Mouse (Mus musculus): ENCODE data around the gene Fam19a1. TPM values are rescaled to one million over a fixed set of nuclear protein-coding genes. Genes with fewer than 3 reads are reported as not detected.
A peak's percentile ranks its signal among the peaks of the same experiment; 100 is the strongest.

Fam19a1 gene
- polyA plus RNA-seq, 1 experiment from 2014 or later, result 2.3 TPM

DNA sequence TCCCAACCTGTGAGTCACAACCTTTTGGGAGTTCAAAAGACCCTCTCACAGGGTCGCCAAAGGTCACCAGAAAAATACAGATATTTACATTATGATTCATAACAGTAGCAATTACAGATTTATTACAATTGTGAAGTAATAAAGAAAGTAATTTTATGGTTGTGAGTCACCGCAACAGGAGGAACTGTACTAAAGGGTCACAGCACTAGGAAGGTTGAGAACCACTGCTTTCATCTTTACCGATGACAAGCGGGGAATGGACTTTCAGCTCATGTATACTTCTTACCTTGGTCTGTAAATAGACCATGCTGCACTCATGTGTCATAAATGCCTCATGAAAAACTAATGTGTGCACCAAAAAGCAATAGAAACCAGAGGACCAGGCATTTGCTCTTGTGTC, 474.5 kb downstream of the Fam19a1 start:
- WGBS, result 88% methylated on average over 4 of the region's 4 CpGs
- Histone ChIP-seq H3K36me3 (ENCODE audit: insufficient read depth, low read length) (no peaks in the 10 kb centered on the region), H3K27ac (ENCODE audit: low read length) (no peak overlapping the region)

DNA sequence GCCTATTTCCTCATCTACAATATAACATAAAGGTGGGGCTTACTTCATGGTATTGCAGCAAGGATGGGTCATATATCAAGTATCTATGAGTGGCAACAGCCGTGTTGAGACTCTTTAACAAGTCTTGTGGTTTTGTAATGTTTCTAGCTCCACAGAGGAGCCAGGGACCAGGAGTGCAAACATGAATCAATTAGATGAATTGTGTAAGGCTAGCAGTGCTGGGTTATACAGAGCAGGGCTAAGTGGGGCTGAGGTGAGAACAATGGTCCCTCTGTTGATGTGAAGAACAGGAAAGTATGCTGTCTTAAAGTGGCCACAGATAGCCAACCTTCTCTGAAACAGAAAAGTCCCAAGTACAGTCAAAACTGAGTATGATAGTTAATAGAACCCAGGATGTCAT, 480.1 kb downstream of the Fam19a1 start:
- H3K27me3 ChIP-seq (replicated peaks; ENCODE audit: insufficient read depth, low read length), result no peaks in the 10 kb centered on the region
- H3K4me1 ChIP-seq (ENCODE audit: insufficient read depth, low read depth, low read length), result no peaks in the 10 kb centered on the region
- ATAC-seq, result peak; percentile 78
- 51% methylated on average over 1 of the region's 1 CpGs for WGBS
- H3K36me3 ChIP-seq (ENCODE audit: insufficient read depth, low read length), result no peaks in the 10 kb centered on the region
- H3K4me3 ChIP-seq (ENCODE audit: low read depth, low read length), result no peak overlapping the region
- H3K9ac ChIP-seq (replicated peaks; ENCODE audit: low read depth), result no peak overlapping the region
- no peak overlapping the region for H3K27ac ChIP-seq (ENCODE audit: low read length)
- H3K9me3 ChIP-seq (ENCODE audit: low read length), result no peaks in the 10 kb centered on the region
- H3K4me2 ChIP-seq (replicated peaks; ENCODE audit: low read depth, low read length), result no peak overlapping the region
- TF ChIP-seq EP300 (IDR thresholded peaks at IDR 0.05) (0 out of 2 replicates have a peak, but pooled peaks have one; percentile 29), CTCF (IDR thresholded peaks at IDR 0.05) (no peak)
- DNase-seq (ENCODE audit: low spot score), result peak; percentile 36

More for the DNA sequence above, 474.5 kb downstream of the Fam19a1 start:
- H3K4me2 ChIP-seq (replicated peaks; ENCODE audit: low read depth, low read length), result no peak overlapping the region
- no peaks in the 10 kb centered on the region for H3K9me3 ChIP-seq (ENCODE audit: low read length)
- no peak overlapping the region for H3K4me3 ChIP-seq (ENCODE audit: low read depth, low read length)
- TF ChIP-seq CTCF (IDR thresholded peaks at IDR 0.05), result no peak
- TF ChIP-seq EP300 (IDR thresholded peaks at IDR 0.05), result no peak
- no peaks in the 10 kb centered on the region for H3K4me1 ChIP-seq (ENCODE audit: insufficient read depth, low read depth, low read length)
- no peaks in the 10 kb centered on the region for H3K27me3 ChIP-seq (replicated peaks; ENCODE audit: insufficient read depth, low read length)
- H3K9ac ChIP-seq (replicated peaks; ENCODE audit: low read depth), result no peak overlapping the region
- ATAC-seq (no peak), DNase-seq (ENCODE audit: low spot score) (no peak)

DNA sequence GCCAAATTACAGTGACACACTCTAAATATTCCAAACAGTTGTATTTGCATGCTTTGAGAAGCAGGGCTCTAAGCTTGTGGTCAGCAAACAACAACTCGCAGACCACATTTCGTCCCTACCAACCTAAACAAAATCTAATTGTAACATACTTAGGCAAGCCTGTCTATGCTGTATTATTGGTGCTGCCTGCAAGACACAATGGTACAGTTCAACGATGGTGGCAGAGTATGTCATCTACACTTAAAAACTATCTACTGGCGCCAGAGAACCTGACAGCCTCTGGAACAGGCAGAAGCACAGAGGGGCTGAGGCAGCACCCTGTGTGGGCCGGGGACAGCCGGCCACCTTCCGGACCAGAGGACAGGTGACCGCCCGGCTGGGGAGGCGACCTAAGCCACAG, 482.2 kb downstream of the Fam19a1 start:
- no peak for TF ChIP-seq EP300 (IDR thresholded peaks at IDR 0.05)
- no peaks in the 10 kb centered on the region for H3K4me1 ChIP-seq (ENCODE audit: insufficient read depth, low read depth, low read length)
- WGBS, result 87% methylated on average over 7 of the region's 10 CpGs
- H3K36me3 ChIP-seq (ENCODE audit: insufficient read depth, low read length), result no peaks in the 10 kb centered on the region
- no peak overlapping the region for H3K9ac ChIP-seq (replicated peaks; ENCODE audit: low read depth)
- no peaks in the 10 kb centered on the region for H3K27me3 ChIP-seq (replicated peaks; ENCODE audit: insufficient read depth, low read length)
- DNase-seq (ENCODE audit: low spot score) (no peak), ATAC-seq (no peak)
- H3K27ac ChIP-seq (ENCODE audit: low read length), result no peak overlapping the region
- no peaks in the 10 kb centered on the region for H3K9me3 ChIP-seq (ENCODE audit: low read length)
- H3K4me2 ChIP-seq (replicated peaks; ENCODE audit: low read depth, low read length), result no peak overlapping the region
- no peak overlapping the region for H3K4me3 ChIP-seq (ENCODE audit: low read depth, low read length)

DNA sequence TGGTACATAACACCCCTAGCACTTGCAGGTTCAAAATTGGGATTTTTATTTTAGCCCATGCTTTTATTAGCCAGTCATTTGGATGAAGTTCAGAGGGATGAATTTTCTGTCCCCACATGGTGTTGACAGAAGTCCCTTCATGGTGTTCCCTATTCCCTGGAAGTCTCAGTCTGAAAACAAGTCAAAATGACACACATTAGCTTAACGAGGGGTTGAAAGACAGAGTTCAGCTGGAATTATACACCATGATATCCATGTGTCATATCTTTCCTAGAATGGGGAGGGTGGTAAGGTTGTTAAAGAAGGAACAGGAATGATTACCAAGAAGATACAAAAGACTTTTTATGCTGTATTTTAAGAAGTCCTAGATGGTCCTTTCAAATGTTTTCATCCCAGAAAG, 511.2 kb downstream of the Fam19a1 start:
- 62% methylated on average over 1 of the region's 1 CpGs for WGBS
- TF ChIP-seq EP300 (IDR thresholded peaks at IDR 0.05) (no peak), CTCF (IDR thresholded peaks at IDR 0.05) (no peak)
- Histone ChIP-seq H3K4me1 (ENCODE audit: insufficient read depth, low read depth, low read length) (no peaks in the 10 kb centered on the region), H3K9ac (replicated peaks; ENCODE audit: low read depth) (no peak overlapping the region), H3K27ac (ENCODE audit: low read length) (no peak overlapping the region), H3K4me2 (replicated peaks; ENCODE audit: low read depth, low read length) (no peak overlapping the region), H3K36me3 (ENCODE audit: insufficient read depth, low read length) (no peaks in the 10 kb centered on the region), H3K27me3 (replicated peaks; ENCODE audit: insufficient read depth, low read length) (no peaks in the 10 kb centered on the region), H3K9me3 (ENCODE audit: low read length) (no peaks in the 10 kb centered on the region), H3K4me3 (ENCODE audit: low read depth, low read length) (no peak overlapping the region)
- DNase-seq (ENCODE audit: low spot score) (peak; percentile 19), ATAC-seq (0 out of 2 replicates have a peak, but pooled peaks have one; percentile 35)

DNA sequence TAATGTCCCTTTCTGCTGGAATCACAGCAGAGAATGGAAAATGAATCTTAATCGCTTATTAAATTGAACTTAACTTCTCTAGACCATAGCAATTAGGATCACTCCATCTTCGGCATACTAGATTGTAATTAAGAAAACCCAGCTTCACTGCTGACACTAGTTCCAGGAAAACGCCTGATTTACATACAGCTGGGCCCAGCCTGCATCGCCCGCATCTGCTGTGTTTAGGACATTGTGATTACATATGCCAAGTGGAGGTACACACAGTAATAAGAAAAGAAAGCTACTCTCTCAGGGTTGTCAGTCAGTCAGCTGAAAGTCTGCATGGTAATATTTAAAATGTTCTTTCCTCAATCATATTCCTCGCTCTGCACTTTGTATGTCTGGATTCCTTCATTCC, 518.6 kb downstream of the Fam19a1 start:
- no peaks in the 10 kb centered on the region for H3K9me3 ChIP-seq (ENCODE audit: low read length)

DNA sequence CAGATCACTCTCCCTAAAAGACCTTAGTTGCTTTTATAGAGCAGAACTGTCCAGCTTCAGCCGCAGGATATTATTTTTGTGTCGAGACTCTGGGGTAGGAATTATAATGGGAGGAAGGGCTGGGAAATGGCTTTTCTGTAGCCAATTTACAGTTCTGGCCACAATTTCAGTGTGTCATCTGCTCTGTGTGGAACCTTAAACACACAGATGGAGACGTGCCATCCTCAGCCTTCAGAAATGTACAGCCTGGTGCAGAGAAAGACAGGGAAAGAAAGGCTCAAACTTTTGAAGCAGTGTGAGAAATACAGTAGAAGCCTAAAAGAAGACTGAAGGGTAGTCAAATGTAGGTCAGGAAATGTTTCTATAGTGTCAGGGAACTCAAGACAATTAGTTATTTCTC, 519.3 kb downstream of the Fam19a1 start:
- no peak overlapping the region for H3K4me2 ChIP-seq (replicated peaks; ENCODE audit: low read depth, low read length)
- 54% methylated on average over 3 of the region's 3 CpGs for WGBS
- TF ChIP-seq CTCF (IDR thresholded peaks at IDR 0.05), result no peak
- no peak for TF ChIP-seq EP300 (IDR thresholded peaks at IDR 0.05)
- no peaks in the 10 kb centered on the region for H3K4me1 ChIP-seq (ENCODE audit: insufficient read depth, low read depth, low read length)
- no peak for ATAC-seq
- H3K36me3 ChIP-seq (ENCODE audit: insufficient read depth, low read length), result no peaks in the 10 kb centered on the region
- no peaks in the 10 kb centered on the region for H3K27me3 ChIP-seq (replicated peaks; ENCODE audit: insufficient read depth, low read length)
- H3K4me3 ChIP-seq (ENCODE audit: low read depth, low read length), result no peak overlapping the region
- no peak overlapping the region for H3K9ac ChIP-seq (replicated peaks; ENCODE audit: low read depth)
- no peak overlapping the region for H3K27ac ChIP-seq (ENCODE audit: low read length)
- no peak for DNase-seq (ENCODE audit: low spot score)
- no peaks in the 10 kb centered on the region for H3K9me3 ChIP-seq (ENCODE audit: low read length)

More for the DNA sequence above, 518.6 kb downstream of the Fam19a1 start:
- no peak overlapping the region for H3K27ac ChIP-seq (ENCODE audit: low read length)
- ATAC-seq, result no peak
- TF ChIP-seq CTCF (IDR thresholded peaks at IDR 0.05) (no peak), EP300 (IDR thresholded peaks at IDR 0.05) (no peak)
- no peaks in the 10 kb centered on the region for H3K4me1 ChIP-seq (ENCODE audit: insufficient read depth, low read depth, low read length)
- H3K27me3 ChIP-seq (replicated peaks; ENCODE audit: insufficient read depth, low read length), result no peaks in the 10 kb centered on the region
- WGBS, result 84% methylated on average over 6 of the region's 6 CpGs
- no peaks in the 10 kb centered on the region for H3K36me3 ChIP-seq (ENCODE audit: insufficient read depth, low read length)
- H3K4me2 ChIP-seq (replicated peaks; ENCODE audit: low read depth, low read length), result no peak overlapping the region
- no peak overlapping the region for H3K4me3 ChIP-seq (ENCODE audit: low read depth, low read length)
- DNase-seq (ENCODE audit: low spot score), result no peak
- no peak overlapping the region for H3K9ac ChIP-seq (replicated peaks; ENCODE audit: low read depth)

DNA sequence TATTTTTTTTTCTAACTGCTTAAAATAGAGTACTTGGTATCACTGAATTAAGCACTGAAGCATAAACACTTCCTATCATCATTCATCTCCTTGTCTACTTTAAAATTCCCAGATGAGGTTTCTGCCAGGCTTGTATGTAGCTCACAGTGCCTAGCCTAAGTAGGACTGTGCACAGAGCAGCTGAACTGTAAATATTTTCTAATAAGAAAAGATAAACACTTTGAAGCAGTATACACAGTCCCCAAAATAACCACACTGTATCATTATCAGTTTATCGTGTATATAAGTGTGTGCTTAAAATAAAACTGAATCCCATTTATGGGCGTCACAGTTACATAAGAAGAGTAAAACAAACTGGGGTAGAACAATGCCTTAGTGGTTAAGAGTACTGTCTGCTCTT, 522.7 kb downstream of the Fam19a1 start:
- no peaks in the 10 kb centered on the region for H3K4me1 ChIP-seq (ENCODE audit: insufficient read depth, low read depth, low read length)
- no peak for TF ChIP-seq CTCF (IDR thresholded peaks at IDR 0.05)
- TF ChIP-seq EP300 (IDR thresholded peaks at IDR 0.05), result peak; percentile 84
- H3K9me3 ChIP-seq (ENCODE audit: low read length), result no peaks in the 10 kb centered on the region
- no peak overlapping the region for H3K9ac ChIP-seq (replicated peaks; ENCODE audit: low read depth)
- H3K4me3 ChIP-seq (ENCODE audit: low read depth, low read length), result no peak overlapping the region
- 16% methylated on average over 2 of the region's 2 CpGs for WGBS
- ATAC-seq, result peak; percentile 78
- H3K27me3 ChIP-seq (replicated peaks; ENCODE audit: insufficient read depth, low read length), result no peaks in the 10 kb centered on the region
- H3K4me2 ChIP-seq (replicated peaks; ENCODE audit: low read depth, low read length), result no peak overlapping the region
- peak; percentile 25 for DNase-seq (ENCODE audit: low spot score)
- H3K27ac ChIP-seq (ENCODE audit: low read length), result no peak overlapping the region
- no peaks in the 10 kb centered on the region for H3K36me3 ChIP-seq (ENCODE audit: insufficient read depth, low read length)

All from lung, postnatal 0 days (tissue).